Mouse (Mus musculus) layer of hippocampus, postnatal 10 days (tissue): ENCODE results near the gene Olfr1410. TPM values are rescaled to one million over a fixed set of nuclear protein-coding genes. Genes with fewer than 3 reads are reported as not detected.

Source experiments
- DNase-seq, 2 experiments: peaks; one replicate each; pipeline ENCODE4 v3.0.0; 2021; ENCODE audit warnings: low spot score in 2 of 2
- total RNA-seq, 2 experiments: library from RNA; stranded (reverse); gene quantifications; 2 replicates each; pipeline ENCODE4 v1.2.3; 2021

Gene Olfr1410
- total RNA-seq, 2 experiments from 2014 or later = not detected

DNA sequence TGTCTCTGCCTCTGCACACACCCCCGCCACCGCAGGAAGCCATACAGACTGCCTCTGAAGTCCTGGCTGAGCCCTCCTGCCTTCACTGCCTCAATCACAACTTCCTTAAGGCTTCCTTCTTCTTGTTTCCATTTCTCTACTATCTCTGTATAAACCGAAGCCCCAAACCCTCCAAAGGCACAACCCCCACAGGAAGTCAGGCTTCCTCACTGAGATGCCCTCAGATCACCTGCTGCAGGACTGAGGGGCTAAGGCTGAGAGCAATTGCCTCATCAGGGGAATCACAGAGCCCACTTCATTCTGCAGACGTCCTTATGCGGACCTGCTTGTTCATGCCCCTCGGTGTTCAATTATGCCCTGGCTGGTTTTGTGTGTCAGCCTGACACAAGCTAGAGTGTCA lies 34.8 kb downstream of the Olfr1410 start:
- no peak for DNase-seq

DNA sequence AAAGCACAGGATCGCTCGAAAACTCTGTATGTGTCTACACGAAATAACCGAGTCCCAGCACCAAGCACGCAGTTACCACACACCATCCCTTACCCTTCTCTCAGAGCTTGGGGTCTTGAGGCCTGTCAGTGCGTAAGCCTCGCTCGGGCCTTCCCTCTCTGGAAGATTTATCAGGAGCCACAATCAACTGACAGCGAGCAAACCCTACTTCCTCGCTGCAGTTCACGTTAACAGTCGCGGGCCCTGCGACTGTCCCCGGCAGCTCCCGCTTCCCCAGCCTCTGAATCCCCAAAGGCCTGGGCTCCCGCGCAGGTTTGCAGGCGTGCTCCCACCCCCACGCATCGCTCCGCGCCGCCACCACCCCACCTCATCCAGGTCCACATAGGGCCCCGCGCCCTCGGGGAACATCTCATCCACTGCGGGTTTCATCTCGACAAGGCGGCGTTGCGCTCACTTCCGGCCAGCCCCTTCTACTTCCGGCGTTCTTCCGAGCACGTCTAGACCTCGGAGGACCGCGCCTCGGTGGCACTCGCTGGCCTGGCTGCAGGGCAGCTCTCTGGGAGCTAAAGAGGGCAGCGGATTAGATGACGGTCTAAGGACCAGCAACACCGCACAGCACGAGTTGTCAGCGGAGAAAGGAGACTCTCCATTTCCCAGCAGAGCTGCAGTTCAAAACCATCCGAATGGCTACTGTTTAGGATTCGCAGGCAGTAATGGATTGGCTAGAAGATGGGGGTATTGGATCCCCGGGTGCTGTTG lies 36.1 kb downstream of the Olfr1410 start, which contains the start of gene Cops9:
Gene Cops9, minus strand, starts transcription at position 472 of the 759 bp plus-strand sequence.
- peak; percentile 88 to 89 for DNase-seq

DNA sequence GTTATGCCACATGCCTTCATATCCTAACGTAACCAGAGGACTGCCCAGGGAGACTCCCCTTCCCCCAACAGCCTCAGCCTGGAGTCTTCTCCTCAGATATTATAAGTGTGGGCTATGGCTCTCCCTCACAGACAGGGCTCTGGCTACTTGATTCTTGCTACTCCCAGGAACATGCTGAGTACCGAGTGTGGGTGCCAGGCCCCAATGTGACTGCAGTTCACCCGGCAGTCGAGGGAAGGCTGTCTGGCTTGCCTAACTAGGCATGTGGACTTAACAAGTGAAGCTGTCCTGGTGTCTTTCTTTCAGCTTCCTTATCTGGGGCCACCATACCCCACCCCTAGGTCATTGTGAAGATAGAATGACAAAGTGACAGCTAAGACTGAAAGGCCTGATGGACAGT lies 38.1 kb downstream of the Olfr1410 start:
- peak in 1 of 2 experiments; percentile 8 for DNase-seq

DNA sequence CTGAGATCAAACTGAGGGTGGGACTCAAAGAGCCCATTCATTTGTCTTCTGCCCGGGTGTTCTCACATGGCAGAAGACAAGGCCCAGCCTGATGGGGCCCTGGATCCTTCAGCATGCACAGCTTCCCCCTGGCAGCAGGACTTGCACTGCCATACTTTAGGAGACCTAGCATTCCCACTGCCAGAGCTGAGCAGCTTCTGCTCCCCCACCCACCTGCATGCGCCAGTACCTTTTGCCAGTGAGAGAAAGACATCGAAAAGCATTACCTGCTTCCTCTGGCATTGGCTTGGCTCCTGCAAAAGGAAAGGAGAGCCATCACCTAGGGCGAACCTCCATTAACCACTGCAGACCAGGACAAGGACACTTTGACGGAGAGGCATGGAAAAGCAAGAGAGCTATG lies 39.3 kb downstream of the Olfr1410 start:
- DNase-seq = no peak

DNA sequence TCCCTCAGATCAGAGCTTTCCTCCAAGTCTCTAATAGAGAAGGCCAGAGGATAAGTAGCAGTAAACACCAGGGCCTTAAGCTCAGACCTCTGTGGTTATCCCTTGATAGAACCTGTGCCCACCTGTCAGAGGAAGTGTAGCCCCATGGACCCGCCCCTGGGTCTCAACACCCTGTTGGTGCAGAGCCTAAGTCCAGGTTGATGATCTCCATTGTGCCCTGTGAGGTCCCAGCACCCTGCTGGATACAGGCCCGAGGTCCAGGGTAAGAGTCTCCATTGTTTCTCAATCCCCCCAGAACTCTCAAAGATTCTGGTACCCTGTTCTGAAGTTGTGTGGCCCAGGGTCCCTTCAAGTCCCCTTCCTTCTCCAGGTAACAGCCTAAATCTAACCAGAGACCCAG lies 40.5 kb downstream of the Olfr1410 start:
- DNase-seq = no peak

DNA sequence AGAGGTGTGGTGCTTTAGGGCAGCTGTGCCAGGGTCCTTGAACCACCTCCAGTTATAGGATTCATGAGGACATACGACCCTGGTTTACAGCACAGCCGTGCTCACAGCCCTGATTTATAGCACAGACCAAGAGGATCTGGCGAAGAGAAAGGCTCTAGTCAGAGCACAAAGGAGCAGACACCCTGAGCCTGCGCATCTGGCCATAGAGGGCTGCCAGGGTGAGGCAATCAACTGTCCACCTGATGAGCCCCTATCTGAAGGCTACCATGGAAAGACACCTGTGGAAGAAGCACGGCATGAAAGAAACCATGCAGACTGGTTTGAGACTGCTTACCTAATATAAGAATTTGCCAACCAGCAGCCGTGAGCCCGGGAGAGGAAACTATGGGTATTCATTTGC lies 41.0 kb downstream of the Olfr1410 start:
- no peak for DNase-seq

DNA sequence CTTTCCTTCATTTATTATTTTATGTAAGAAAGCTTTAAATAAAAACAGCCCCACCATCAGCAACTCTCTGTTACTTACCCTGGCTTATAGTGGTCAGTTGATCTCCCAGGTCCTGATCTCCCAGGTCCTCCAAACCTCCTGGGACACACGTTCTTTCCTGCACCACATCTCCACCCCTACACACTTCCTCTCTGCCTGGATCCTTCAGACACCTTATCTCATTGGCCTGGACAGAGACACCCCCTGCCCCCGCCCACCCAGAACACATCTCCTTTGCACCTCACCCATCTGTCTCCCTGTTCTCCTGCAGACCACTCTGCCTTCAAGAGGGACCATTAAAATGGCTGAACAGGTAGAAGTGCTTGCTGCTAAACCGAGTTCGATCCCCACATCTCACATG lies 41.4 kb downstream of the Olfr1410 start:
- no peak for DNase-seq

DNA sequence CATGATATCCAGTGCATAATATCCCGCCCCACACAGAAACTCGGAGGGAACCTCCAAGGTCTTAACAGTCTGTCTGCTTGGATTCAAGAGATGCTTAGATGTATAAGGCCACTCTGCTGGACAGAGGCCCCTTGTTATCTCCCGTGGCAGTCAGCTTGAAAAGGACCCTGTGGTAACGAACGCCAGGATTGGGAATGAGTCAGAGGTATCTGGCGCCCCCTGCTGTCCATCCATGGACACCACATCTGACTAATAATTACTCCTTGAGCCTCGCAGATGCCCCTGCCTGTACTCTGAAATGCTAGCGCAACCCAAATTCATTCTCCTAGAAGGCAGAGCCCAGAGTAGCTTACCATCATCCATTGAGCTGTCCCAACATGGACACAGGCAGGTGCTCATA lies 42.2 kb downstream of the Olfr1410 start:
- DNase-seq = peak; percentile 86 to 87

DNA sequence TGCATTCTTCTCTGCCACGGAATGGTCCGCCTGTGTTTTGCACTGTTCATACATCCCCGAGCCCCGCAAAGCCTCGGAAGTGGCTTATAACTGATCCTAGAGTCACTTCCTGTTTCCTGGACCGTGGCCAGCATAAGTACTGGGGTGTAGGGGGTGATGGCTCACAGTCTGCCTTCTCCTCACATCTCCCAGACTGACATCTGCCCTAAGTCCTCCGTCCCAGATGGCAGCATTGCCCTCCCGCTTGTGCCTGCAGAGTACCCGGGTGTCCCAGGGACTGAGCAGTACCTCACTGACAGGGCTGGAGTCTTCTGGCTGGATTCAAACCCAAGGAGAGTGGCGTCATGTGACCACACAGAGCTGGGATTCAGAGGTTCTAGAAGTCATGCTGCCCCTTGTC lies 42.6 kb downstream of the Olfr1410 start:
- DNase-seq = peak in 1 of 2 experiments; percentile 26

DNA sequence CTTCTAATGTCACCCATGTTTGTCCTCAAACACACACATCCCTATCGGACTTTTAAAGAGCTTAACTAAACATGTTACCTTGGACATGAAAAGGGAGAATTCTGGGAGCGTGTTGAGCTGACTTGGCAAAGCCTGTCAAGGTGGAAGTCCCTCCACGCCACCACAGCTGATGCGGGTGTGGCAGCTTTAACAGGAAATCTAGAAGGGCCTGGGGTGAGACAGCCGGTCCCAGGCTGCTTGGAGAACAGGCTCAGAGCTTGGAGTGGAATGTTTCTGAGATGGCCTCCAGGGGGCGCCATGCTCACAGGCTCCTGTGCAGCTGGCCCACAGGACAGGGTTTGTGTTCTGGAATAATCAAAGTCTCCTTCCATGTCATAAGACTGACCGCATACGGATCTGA lies 43.1 kb downstream of the Olfr1410 start, which contains the start of gene Otos:
Gene Otos, minus strand, starts transcription at position 169 of the 400 bp plus-strand sequence.
- peak; percentile 78 to 85 for DNase-seq

DNA sequence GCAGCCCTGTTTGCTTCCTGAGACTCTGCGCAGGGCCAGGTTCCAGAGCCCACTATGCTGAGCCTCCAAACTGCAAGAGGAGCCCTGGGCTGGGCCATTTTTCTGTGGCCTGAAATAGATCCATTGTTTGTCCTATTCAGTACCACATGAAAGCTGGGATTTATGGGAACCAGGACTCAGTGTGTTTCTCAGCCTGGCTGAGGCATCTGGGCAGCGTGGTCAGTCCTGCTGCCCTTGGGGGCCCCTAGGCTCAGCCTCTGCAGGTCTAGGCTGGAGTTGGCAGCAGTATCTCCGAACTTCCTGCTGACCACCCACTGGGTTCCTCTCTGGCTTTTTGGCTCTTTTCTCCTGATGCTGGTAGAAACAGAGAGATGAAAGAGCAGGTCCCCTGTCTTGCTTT lies 45.9 kb downstream of the Olfr1410 start:
- no peak for DNase-seq

DNA sequence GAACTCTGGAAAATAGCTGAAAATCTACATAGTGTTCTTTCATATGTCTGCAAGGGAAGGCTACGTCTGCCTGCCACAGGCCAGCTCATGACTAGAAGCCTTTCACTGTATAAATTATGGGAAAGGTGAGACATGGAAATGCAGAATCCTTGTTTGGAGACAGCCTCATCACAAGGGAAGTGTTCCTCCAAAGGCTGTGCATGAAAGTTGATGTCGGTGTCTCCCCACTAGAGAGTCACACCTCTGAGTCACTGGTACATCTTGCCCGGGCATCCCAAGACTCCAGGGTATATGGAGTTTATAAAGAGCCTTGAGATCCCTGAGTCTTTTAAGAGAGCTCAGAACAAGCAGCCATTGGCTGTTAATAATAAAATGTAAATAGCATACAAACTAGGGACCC lies 47.6 kb downstream of the Olfr1410 start:
- no peak for DNase-seq

DNA sequence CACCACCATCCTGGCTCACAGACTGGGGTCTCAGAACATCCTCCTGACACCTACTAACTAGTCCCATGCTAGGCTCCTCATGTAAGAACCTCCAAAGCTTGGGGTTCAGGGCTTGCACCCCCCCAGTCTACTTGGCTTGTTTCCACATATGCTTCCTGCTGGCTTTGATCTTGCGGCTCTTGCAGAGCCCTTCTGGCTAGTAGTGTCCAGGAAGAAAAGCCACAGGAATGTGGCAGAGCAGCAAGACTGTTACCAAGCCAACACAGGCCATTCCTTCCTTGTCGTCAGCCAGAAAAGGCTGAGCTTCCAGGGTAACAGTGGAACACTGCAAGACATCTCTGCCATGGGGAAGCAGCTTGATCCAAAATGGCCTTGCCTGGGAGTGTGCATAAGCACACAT lies 49.1 kb downstream of the Olfr1410 start:
- DNase-seq = no peak

DNA sequence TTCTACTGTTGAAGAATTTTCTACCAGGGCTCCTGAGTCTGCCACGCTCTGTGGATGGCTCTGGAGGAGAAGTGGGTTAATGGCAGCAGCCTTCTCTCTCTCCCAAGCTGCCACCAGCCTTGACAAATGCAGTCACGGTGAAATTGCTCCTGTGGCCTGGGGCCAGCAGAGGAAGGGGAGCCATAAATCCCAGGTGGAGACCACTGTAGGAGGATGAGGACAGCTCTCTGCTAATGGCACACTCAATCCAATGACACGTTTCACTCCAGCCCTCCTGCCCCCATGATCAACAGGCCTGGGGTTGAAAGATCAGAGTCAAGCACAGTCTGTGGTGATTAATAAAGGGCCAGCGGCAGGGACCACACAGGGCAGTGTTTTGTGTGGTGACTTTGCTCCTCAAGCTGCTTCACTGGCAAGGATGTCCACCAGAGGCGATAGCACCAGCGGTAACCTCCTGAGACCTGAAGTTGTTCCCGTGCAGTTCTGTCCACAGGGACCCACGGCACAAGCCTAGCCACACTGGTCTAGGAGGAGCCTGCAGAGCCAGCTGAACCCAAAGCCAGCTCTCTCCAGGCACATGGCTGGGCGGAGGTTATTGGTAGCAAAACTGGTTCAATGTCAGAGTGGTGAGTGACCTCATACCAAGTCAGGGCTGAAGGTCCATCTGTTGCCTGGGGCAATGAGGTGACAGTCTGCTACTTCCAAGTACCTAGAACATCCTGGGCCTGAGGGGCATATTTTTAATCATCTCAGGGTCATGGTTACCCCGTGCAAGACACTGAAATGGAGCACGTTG lies 51.6 kb downstream of the Olfr1410 start:
- DNase-seq = no peak

DNA sequence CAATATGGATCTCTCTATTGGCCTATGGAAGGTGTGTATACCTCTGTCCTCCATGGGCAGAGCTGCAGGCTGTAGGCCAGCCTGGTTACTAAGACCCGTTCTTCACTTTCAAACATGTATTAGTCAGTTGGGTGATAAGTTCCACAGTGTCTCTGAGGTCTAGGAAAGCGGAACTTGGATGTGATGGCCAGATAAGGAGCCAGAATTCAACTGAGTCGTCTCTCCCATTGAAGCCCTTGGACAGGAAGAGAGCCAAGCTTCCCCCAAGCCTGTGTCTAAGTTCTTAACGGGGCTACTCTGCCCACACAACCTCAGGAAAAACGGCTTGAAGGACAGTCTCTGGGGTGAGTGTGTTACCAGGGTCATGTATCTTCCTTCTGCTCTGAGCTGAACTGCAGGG lies 53.8 kb downstream of the Olfr1410 start:
- DNase-seq = no peak

Other genes with a start within 250 kb of the Olfr1410 start
- 100 to 1,000 TPM; 190 to 257 TPM for gene Ndufa10, start 131.9 kb upstream of the Olfr1410 start, total RNA-seq
- gene Olfr1416, start 120.7 kb upstream of the Olfr1410 start, total RNA-seq = not detected
- not detected for gene Olfr1415, start 109.7 kb upstream of the Olfr1410 start, total RNA-seq
- gene Olfr1414, start 87.1 kb upstream of the Olfr1410 start, total RNA-seq = not detected
- gene Olfr1413, start 34.5 kb upstream of the Olfr1410 start, total RNA-seq = not detected
- not detected for gene Olfr1412, start 20.0 kb upstream of the Olfr1410 start, total RNA-seq
- not detected for gene Olfr1411, start 11.4 kb upstream of the Olfr1410 start, total RNA-seq
- gene Olfr12, start 12.0 kb downstream of the Olfr1410 start, total RNA-seq = not detected
- 100 to 1,000 TPM; 282 to 343 TPM for gene Cops9, start 36.2 kb downstream of the Olfr1410 start, total RNA-seq
- gene Otos, start 43.1 kb downstream of the Olfr1410 start, total RNA-seq = 1 to 10 TPM in 1 of 2 experiments, under 1 TPM in 1; 0.58 to 1.1 TPM
- 100 to 1,000 TPM; 157 to 166 TPM for gene Gpc1, start 225.9 kb downstream of the Olfr1410 start, total RNA-seq